Mouse (Mus musculus): ENCODE measurements at regions not wholly inside any gene's neighbourhood (a gene's known extent, or its start where the extent isn't known, plus 50 kb on each side); places are given as distances from the start of the nearest gene placed in this dataset.

GRCm38 (mm10) chr11:64738948-64739347 lies 239.9 kb upstream of the Elac2 start:
- TF ChIP-seq CHD2 (IDR thresholded peaks at IDR 0.05; ENCODE audit: low read length), result no peak
- no peak for TF ChIP-seq UBTF (IDR thresholded peaks at IDR 0.05; ENCODE audit: borderline replicate concordance, insufficient read depth, low read depth, low read length)
- no peak for TF ChIP-seq EP300 (IDR thresholded peaks at IDR 0.05; ENCODE audit: low read depth in 1 of 2, low read length in 2 of 2)
- TF ChIP-seq SMC3 (IDR thresholded peaks at IDR 0.05; ENCODE audit: low read depth, low read length), result no peak
- TF ChIP-seq CTCF (IDR thresholded peaks at IDR 0.05 in 2 of 3, conservative IDR thresholded peaks at IDR 0.05 in 1 of 3; ENCODE audit: control insufficient read depth in 1 of 3, insufficient read depth in 1 of 3, low read depth in 2 of 3, low read length in 3 of 3, poor library complexity in 1 of 3, severe bottlenecking in 1 of 3), result no peak
- TF ChIP-seq GABPA (IDR thresholded peaks at IDR 0.05; ENCODE audit: low read depth, low read length), result no peak
- no peak for TF ChIP-seq MAFK (IDR thresholded peaks at IDR 0.05; ENCODE audit: borderline replicate concordance, low read depth, low read length)
- no peak for TF ChIP-seq ZNF384 (IDR thresholded peaks at IDR 0.05; ENCODE audit: low read depth, low read length)

Measured in MEL (cell line).